Mouse (Mus musculus) ES-Bruce4 (cell line): ENCODE measurements around the gene Mroh2a.

Source experiments
- CTCF ChIP-seq: IDR thresholded peaks from one replicate; pipeline ENCODE4 v1.8.1; 2011; ENCODE audit warnings: low read depth, low read length
- EP300 ChIP-seq: IDR thresholded peaks from 2 replicates; pipeline ENCODE4 v1.6.1; 2011; ENCODE audit warnings: low read depth, low read length; ENCODE audit not compliant: insufficient read depth
- POLR2A ChIP-seq: IDR thresholded peaks from one replicate; pipeline ENCODE4 v1.8.1; 2011; ENCODE audit warnings: low read length; ENCODE audit not compliant: insufficient read depth

- TF ChIP-seq POLR2A, result no peak
- TF ChIP-seq EP300, result no peak
- no peak for TF ChIP-seq CTCF
These were observed 12.0 kb downstream of the Mroh2a start for GRCm38 (mm10) chr1:88238771-88239170.
